Mouse (Mus musculus): ENCODE results near the gene Cnga2. TPM values are rescaled to one million over a fixed set of nuclear protein-coding genes. Genes with fewer than 3 reads are reported as not detected.
"Not testable (repeated sequence)": the region's sequence is repeated elsewhere in the genome, so short reads cannot be mapped to it uniquely, and the experiment has no call there.

Gene Cnga2
- polyA plus RNA-seq (2012; rRNA removed): 0.53 and 0.87 TPM in 2 replicates

GRCm38 (mm10) chrX:71991549-71991948 lies at the start of gene Cnga2:
Gene Cnga2 (plus strand): TSS chrX:71991849.
- TF ChIP-seq POLR2A (IDR thresholded peaks at IDR 0.05; ENCODE audit: borderline replicate concordance, extremely low read depth, low read depth, low read length) (no peak), CTCF (IDR thresholded peaks at IDR 0.05; ENCODE audit: insufficient read depth, low read length) (no peak)
- Histone ChIP-seq H3K4me3 (replicated peaks; ENCODE audit: extremely low read depth, low read depth, low read length) (no peak within 1 kb of the TSS), H3K4me1 (ENCODE audit: control insufficient read depth, insufficient read depth, low read length) (no peaks in the 10 kb centered on the region)
- DNase-seq: no peak
- WGBS: 65% methylated on average over 3 of the region's 3 CpGs

GRCm38 (mm10) chrX:71946631-71947030 lies 45.0 kb upstream of the Cnga2 start:
- TF ChIP-seq CTCF (IDR thresholded peaks at IDR 0.05; ENCODE audit: insufficient read depth, low read length) (peak; percentile 22; the same call in 1 of the 2 replicates), POLR2A (IDR thresholded peaks at IDR 0.05; ENCODE audit: borderline replicate concordance, extremely low read depth, low read depth, low read length) (no peak)
- H3K4me3 ChIP-seq (replicated peaks; ENCODE audit: extremely low read depth, low read depth, low read length): no peak overlapping the region
- 22% methylated on average over 3 of the region's 3 CpGs for WGBS
- peak; percentile 33 for DNase-seq
- H3K4me1 ChIP-seq (ENCODE audit: control insufficient read depth, insufficient read depth, low read length): no peaks in the 10 kb centered on the region

- H3K4me1 ChIP-seq (ENCODE audit: control insufficient read depth, insufficient read depth, low read length): no peaks in the 10 kb centered on the region; the same call in 1 of the 2 replicates
- no peak for DNase-seq
- no peak overlapping the region for H3K4me3 ChIP-seq (replicated peaks; ENCODE audit: extremely low read depth, low read depth, low read length)
- TF ChIP-seq POLR2A (IDR thresholded peaks at IDR 0.05; ENCODE audit: borderline replicate concordance, extremely low read depth, low read depth, low read length) (no peak), CTCF (IDR thresholded peaks at IDR 0.05; ENCODE audit: insufficient read depth, low read length) (no peak)
Observed at GRCm38 (mm10) chrX:71958366-71958765, 33.3 kb upstream of the Cnga2 start.

GRCm38 (mm10) chrX:71962073-71963051 lies 29.3 kb upstream of the Cnga2 start, which contains the start of gene Prrg3:
Gene Prrg3 (plus strand): TSS chrX:71962624.
- Histone ChIP-seq H3K4me3 (replicated peaks; ENCODE audit: extremely low read depth, low read depth, low read length) (peak within 1 kb of the TSS; percentile 61), H3K4me1 (ENCODE audit: control insufficient read depth, insufficient read depth, low read length) (no peaks in the 10 kb centered on the region; the same call in 1 of the 2 replicates)
- 33% methylated on average over 71 of the region's 72 CpGs for WGBS
- TF ChIP-seq POLR2A (IDR thresholded peaks at IDR 0.05; ENCODE audit: borderline replicate concordance, extremely low read depth, low read depth, low read length) (no peak), CTCF (IDR thresholded peaks at IDR 0.05; ENCODE audit: insufficient read depth, low read length) (no peak)
- peak; percentile 34 for DNase-seq

- Histone ChIP-seq H3K4me3 (replicated peaks; ENCODE audit: extremely low read depth, low read depth, low read length) (peak overlapping the region; percentile 61), H3K4me1 (ENCODE audit: control insufficient read depth, insufficient read depth, low read length) (no peaks in the 10 kb centered on the region; the same call in 1 of the 2 replicates)
- no peak for TF ChIP-seq POLR2A (IDR thresholded peaks at IDR 0.05; ENCODE audit: borderline replicate concordance, extremely low read depth, low read depth, low read length)
- TF ChIP-seq CTCF (IDR thresholded peaks at IDR 0.05; ENCODE audit: insufficient read depth, low read length): no peak
- 46% methylated on average over 9 of the region's 9 CpGs for WGBS
- no peak for DNase-seq
Observed at GRCm38 (mm10) chrX:71963275-71963912, 28.3 kb upstream of the Cnga2 start.

- TF ChIP-seq CTCF (IDR thresholded peaks at IDR 0.05; ENCODE audit: insufficient read depth, low read length) (no peak), POLR2A (IDR thresholded peaks at IDR 0.05; ENCODE audit: borderline replicate concordance, extremely low read depth, low read depth, low read length) (no peak)
- no peak overlapping the region for H3K4me3 ChIP-seq (replicated peaks; ENCODE audit: extremely low read depth, low read depth, low read length)
- no peak for DNase-seq
- WGBS: 69% methylated on average over 1 of the region's 1 CpGs
- H3K4me1 ChIP-seq (ENCODE audit: control insufficient read depth, insufficient read depth, low read length): no peaks in the 10 kb centered on the region; the same call in 1 of the 2 replicates
Observed at GRCm38 (mm10) chrX:71968216-71968615, 23.4 kb upstream of the Cnga2 start.

- Histone ChIP-seq H3K4me3 (replicated peaks; ENCODE audit: extremely low read depth, low read depth, low read length) (no peak overlapping the region), H3K4me1 (ENCODE audit: control insufficient read depth, insufficient read depth, low read length) (no peaks in the 10 kb centered on the region)
- WGBS: 67% methylated on average over 6 of the region's 6 CpGs
- DNase-seq: no peak
- TF ChIP-seq CTCF (IDR thresholded peaks at IDR 0.05; ENCODE audit: insufficient read depth, low read length): no peak
- TF ChIP-seq POLR2A (IDR thresholded peaks at IDR 0.05; ENCODE audit: borderline replicate concordance, extremely low read depth, low read depth, low read length): no peak
Observed at GRCm38 (mm10) chrX:71968816-71969215, 22.8 kb upstream of the Cnga2 start.

- DNase-seq: no peak
- Histone ChIP-seq H3K4me1 (ENCODE audit: control insufficient read depth, insufficient read depth, low read length) (no peaks in the 10 kb centered on the region), H3K4me3 (replicated peaks; ENCODE audit: extremely low read depth, low read depth, low read length) (no peak overlapping the region)
- WGBS: 74% methylated on average over 5 of the region's 5 CpGs
- TF ChIP-seq CTCF (IDR thresholded peaks at IDR 0.05; ENCODE audit: insufficient read depth, low read length) (no peak), POLR2A (IDR thresholded peaks at IDR 0.05; ENCODE audit: borderline replicate concordance, extremely low read depth, low read depth, low read length) (no peak)
Observed at GRCm38 (mm10) chrX:71971325-71971724, 20.3 kb upstream of the Cnga2 start.

GRCm38 (mm10) chrX:71972686-71973085 lies 19.0 kb upstream of the Cnga2 start, which contains the start of gene Fate1:
Gene Fate1 (plus strand): TSS chrX:71972986.
- Histone ChIP-seq H3K4me1 (ENCODE audit: control insufficient read depth, insufficient read depth, low read length) (no peaks in the 10 kb centered on the region), H3K4me3 (replicated peaks; ENCODE audit: extremely low read depth, low read depth, low read length) (no peak within 1 kb of the TSS)
- 64% methylated on average over 2 of the region's 2 CpGs for WGBS
- DNase-seq: no peak
- TF ChIP-seq POLR2A (IDR thresholded peaks at IDR 0.05; ENCODE audit: borderline replicate concordance, extremely low read depth, low read depth, low read length) (no peak), CTCF (IDR thresholded peaks at IDR 0.05; ENCODE audit: insufficient read depth, low read length) (no peak)

- not testable (repeated sequence) for H3K4me3 ChIP-seq (replicated peaks; ENCODE audit: extremely low read depth, low read depth, low read length); H3K4me1 ChIP-seq (ENCODE audit: control insufficient read depth, insufficient read depth, low read length); DNase-seq
Observed at GRCm38 (mm10) chrX:71977681-71978080, 14.0 kb upstream of the Cnga2 start.

Data from lung, adult 2 months (tissue).